Mouse (Mus musculus): ENCODE measurements around the gene Psmc1. TPM values are rescaled to one million over a fixed set of nuclear protein-coding genes. Genes with fewer than 3 reads are reported as not detected.

The Psmc1 gene
- total RNA-seq, 2 experiments from 2014 or later, result 236 to 265 TPM

- peak; percentile 82 for ATAC-seq (replicated peaks; ENCODE audit: poor library complexity)
Observed at GRCm38 (mm10) chr12:100167931-100168871, 58.2 kb downstream of the Psmc1 start.

DNA sequence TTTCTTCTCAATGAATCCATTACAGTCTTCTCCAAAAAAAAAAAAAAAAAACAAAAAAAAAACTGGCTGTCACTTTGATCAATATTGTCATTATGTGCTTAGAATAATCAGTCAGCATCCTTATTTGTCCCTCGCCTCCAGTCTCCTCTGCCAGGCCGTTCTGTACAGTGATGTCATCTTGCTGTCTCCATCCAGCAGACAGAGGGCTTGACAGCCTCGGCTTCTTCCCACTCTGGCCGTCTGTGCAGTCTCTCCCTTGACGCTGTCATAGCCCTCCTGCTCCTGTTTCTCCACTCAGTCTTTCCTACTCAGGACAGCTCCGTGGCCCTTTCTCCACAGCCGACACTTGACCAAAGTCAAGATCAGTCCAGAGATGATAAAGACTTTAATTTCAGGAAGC lies 62.5 kb downstream of the Psmc1 start:
- no peak for ATAC-seq (replicated peaks; ENCODE audit: poor library complexity)

Other genes starting within 250 kb of the Psmc1 start
- gene Efcab11, start 225.7 kb upstream of the Psmc1 start, total RNA-seq (2015), result 5.1 and 5.4 TPM in 2 replicates
- 7.5 and 10.2 TPM in 2 replicates for gene Efcab11, start 225.7 kb upstream of the Psmc1 start, total RNA-seq (2017)
- gene Tdp1, start 225.6 kb upstream of the Psmc1 start, total RNA-seq (2015), result 33.1 and 37.8 TPM in 2 replicates
- gene Tdp1, start 225.6 kb upstream of the Psmc1 start, total RNA-seq (2017), result 13.1 and 21.4 TPM in 2 replicates
- 0.37 and 0.49 TPM in 2 replicates for gene Kcnk13, start 145.7 kb upstream of the Psmc1 start, total RNA-seq (2015)
- 0.46 TPM in 1 of 2 replicates, not detected in the other for gene Kcnk13, start 145.7 kb upstream of the Psmc1 start, total RNA-seq (2017)
- 5.9 and 6.5 TPM in 2 replicates for gene Nrde2, start 49.5 kb downstream of the Psmc1 start, total RNA-seq (2015)
- gene Nrde2, start 49.5 kb downstream of the Psmc1 start, total RNA-seq (2017), result 24.0 and 29.9 TPM in 2 replicates
- 340 and 447 TPM in 2 replicates for gene Calm1, start 89.3 kb downstream of the Psmc1 start, total RNA-seq (2015)
- 536 and 549 TPM in 2 replicates for gene Calm1, start 89.3 kb downstream of the Psmc1 start, total RNA-seq (2017)

Measured in megakaryocyte progenitor cell, adult 5-6 weeks (primary cell).